Mouse (Mus musculus) cerebellum, adult 9-10 months (tissue): ENCODE data around the gene Ssxb1.
"Not testable (repeated sequence)": the region's sequence is repeated elsewhere in the genome, so short reads cannot be mapped to it uniquely, and the experiment has no call there.

Source experiments
- DNase-seq: peaks from one replicate; pipeline ENCODE4 v3.0.0; 2022

The Ssxb1 gene

DNA sequence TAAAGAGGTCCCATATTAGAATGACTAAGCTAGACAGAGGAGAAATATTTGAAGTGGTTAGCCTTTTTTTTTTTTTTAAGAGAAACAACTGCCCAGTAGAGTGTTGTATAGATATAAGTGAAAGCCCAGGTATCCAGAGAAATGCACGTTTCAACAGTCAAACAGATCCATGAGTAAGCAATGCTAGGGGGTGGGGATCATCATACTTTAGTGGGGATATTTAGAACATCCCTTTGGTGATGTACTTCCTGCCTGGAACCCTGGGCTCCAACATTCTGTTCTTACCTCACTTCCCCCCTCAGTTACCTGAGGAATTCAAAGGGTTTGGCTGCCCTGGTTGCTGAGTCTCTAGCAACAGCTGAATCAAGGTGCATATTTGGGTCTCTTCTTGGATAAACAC is at the start of gene Ssxb1:
Gene Ssxb1 (plus strand): TSS at position 301 of the 400 bp plus-strand sequence.
- DNase-seq = not testable (repeated sequence)

DNA sequence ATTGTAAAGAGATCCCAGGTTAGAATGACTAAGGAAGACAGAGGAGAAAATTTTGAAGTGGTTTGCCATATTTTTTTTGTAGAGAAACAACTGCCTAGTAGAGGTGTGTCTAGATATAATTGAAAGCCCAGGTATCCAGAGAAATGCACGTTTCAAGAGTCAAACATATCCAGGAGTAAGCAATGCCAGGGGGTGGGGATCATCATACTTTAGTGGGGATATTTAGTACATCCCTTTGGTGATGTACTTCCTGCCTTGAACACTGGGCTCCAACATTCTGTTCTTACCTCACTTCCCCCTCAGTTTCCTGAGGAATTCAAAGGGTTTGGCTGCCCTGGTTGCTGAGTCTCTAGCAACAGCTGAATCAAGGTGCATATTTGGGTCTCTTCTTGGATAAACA is 46.4 kb upstream of the Ssxb1 start, which contains the start of gene Ssxb9:
Gene Ssxb9 (plus strand): TSS at position 301 of the 400 bp plus-strand sequence.
- DNase-seq = not testable (repeated sequence)

DNA sequence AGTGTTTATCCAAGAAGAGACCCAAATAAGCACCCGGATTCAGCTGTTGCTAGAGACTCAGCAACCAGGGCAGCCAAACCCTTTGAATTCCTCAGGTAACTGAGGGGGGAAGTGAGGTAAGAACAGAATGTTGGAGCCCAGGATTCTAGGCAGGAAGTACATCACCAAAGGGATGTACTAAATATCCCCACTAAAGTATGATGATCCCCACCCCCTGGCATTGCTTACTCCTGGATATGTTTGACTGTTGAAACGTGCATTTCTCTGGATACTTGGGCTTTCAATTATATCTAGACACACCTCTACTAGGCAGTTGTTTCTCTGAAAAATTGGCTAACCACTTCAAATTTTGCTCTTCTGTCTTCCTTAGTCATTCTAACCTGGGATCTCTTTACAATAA is 48.5 kb downstream of the Ssxb1 start, which contains the start of gene Ssxb2:
Gene Ssxb2 (minus strand): TSS at position 101 of the 400 bp plus-strand sequence.
- not testable (repeated sequence) for DNase-seq
